Mouse (Mus musculus) lung, postnatal 36 days (tissue): Measurements from ENCODE around the gene Fam222a.

Source experiments
- DNase-seq: peaks from one replicate; pipeline ENCODE4 v3.0.0; 2022; ENCODE audit warnings: mixed read lengths

Gene Fam222a

DNA sequence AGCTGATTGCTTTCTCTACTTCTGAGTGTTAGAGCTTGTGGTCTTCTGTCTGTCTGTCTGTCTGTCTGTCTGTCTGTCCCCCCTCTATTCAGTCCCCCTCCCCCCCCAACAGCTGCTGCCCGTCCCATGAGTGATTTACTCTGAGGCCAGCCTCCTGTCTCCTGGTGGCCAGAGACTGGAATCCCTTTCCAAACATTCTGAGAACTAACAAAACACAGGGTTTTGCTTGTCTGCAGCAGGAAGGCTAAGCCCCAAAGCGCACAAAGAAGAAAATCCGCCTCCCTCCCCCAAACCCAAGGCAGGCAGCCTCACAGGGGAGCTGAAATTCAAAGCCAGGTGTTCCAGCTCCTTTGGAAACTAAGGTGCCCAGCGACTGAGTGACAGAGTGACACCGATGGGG lies 17.9 kb downstream of the Fam222a start:
- DNase-seq, result no peak

DNA sequence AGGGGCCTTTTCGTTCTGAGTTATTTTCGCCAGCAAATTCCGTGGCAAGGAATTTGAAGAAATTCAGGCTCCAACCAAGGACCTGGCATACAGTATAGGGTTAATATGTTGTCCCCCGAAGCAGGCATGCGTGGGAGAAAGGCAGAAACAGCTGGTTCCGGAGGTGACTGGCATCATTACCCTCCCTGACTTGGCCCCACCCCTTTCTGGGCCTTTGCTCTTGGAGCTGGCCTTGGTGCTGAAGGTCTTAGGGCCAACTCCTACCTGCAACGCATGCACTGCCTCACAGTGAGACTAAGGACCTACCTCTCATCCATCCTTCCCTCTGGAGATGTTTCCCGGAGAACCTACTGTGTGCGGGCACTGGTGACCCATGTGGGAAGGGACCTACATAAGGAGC lies 20.1 kb downstream of the Fam222a start:
- peak; percentile 81 for DNase-seq

DNA sequence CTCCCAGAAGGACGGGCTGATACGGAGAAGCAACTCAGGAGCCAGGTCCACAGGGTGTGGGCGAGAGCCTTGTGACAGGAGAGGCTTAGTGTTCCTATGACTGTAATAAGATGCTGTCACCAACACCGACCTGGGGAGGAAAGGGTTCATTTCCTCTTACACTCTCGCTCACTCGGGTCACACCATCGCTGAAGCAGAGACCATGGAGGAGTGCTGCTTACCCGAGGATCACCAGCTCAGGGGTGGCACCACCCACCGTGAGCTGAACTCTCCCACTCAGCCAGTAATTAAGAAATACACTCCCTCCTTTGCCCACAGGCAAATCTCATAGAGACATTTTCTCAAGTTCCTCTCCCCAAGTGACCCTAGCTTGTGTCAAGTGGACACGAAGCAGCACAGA lies 20.6 kb downstream of the Fam222a start:
- no peak for DNase-seq

DNA sequence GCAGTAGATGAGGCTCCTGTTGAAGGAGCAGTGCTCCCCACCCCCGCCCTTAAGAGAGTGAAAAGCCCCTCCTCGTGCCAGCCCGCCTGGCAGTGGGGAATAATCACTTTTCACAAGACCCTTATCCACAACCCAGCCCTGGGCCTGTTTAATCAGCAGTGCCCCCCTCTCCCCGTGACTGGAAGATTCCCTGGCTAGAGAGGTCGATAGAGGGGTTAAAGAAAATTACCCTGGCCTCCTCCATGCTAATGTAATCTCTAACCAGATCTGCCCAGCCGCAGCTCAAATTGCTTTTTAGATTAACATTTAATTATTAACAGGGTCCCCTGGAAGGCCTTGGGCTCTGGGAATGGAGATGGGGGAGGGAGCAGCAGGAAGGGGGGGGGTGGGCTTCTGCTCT lies 21.2 kb downstream of the Fam222a start:
- DNase-seq, result no peak

DNA sequence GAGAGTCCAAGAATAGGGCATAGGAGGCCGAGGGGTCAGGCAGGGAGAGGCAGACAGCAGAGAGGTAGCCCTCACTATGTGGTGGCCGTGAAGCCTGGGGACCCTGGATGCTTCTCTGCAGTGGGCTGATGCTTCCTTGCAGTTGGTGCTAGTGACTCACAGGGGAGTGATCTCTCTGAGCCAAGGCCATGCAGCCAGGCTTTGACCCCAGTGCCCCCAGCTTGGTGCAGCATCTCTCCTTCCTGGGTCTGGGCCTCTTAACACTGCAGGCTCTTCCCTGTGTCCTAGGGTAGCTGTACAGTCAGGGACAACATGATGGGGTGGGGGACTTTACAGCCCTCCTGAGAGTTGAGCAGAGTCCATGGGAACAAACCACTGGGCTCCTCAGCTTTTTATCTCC lies 21.6 kb downstream of the Fam222a start:
- DNase-seq, result no peak

DNA sequence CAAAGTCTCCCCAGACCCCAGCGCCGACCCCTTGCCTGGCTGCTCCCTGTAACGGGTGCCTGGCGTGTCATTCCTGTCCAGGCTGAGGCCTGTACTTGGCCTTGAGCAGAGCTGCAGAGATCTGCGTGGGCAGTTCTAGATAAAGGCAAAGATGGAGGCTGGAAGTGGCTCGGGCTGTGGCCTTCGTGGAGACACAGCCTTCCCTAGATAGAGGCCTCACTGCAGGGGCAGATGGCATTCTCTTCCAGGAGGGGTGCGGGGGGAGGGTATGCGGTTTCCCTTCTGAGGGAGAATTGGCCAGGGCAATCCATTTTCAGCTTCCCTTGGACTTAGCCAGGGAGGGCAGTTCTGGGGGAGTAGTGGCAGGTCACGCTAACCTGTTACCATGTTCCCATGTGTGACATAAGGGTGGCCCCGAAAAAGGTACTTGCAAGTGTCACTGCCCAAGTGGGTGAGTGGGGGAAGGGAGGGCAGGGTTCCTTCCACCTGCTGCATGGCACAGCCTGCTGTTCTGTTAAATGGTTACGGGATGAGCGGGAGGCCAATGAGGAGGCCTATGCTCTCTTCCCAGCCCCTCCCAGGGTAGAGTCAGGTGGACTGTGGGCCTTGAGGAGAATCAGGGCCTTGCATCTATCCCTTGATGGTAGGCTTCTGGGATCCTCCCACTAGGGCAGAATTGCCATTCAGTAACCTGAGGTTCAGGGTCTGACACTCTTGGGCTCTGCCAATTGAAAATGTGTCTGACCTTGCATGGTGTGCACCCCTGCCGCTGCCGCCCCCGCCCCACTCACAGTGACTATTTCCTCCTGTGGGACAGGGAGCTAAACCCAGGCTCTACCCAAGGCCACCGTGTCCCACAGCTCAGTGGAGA lies 22.5 kb downstream of the Fam222a start:
- no peak for DNase-seq

DNA sequence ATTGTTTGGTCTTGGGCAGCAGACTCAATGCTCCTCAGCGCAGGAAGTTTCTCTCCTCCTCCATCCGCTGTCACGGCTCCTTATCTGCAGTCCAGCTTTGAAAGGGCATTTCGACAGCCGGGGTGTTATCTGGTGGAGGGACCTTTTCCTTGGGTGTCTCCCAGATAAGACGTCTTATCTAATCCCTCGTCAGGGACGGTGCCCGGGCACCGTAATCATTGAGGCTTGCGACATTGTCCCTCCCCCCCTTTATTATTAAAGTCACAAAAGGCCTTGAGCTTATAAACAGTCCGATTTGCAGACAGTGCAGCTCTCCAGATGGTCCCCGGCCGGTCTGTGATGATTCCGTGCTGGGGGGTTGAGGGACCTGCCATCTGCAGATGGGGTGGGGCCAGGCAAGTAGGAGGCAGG lies 23.3 kb downstream of the Fam222a start:
- no peak for DNase-seq

DNA sequence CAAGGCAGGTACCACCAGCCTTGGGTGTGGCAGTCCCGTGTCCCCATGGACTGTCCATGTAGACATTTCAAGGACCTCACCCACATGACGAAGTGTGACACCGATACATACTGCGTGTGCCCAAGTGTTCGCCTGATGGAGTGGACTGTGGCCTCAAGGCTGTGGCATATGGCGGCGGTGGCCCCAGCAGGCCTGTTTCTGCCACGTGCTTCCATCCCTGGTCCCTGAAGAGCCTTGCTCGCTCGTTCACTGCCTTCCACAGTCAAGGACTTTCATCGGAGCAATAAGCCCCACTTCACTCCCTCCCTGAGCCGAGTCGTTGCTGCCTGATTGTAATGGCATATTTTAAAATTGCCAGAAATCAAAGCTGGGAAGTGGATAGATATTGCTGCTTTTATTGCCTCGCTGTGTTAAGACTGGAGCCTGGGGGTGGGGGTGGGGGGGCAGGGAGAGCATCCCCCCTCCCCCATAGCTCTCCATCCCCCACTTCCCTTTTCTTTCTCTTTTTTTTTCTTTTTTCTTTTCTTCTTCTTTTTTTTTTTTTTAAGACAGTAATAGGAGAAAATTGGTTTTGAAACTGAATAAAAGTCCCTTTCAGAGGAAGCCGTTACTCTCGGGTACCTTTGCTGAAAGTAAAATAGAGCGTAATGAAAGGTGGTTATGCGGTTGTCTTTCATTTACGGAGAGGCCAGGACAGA lies 24.8 kb downstream of the Fam222a start:
- DNase-seq, result no peak

DNA sequence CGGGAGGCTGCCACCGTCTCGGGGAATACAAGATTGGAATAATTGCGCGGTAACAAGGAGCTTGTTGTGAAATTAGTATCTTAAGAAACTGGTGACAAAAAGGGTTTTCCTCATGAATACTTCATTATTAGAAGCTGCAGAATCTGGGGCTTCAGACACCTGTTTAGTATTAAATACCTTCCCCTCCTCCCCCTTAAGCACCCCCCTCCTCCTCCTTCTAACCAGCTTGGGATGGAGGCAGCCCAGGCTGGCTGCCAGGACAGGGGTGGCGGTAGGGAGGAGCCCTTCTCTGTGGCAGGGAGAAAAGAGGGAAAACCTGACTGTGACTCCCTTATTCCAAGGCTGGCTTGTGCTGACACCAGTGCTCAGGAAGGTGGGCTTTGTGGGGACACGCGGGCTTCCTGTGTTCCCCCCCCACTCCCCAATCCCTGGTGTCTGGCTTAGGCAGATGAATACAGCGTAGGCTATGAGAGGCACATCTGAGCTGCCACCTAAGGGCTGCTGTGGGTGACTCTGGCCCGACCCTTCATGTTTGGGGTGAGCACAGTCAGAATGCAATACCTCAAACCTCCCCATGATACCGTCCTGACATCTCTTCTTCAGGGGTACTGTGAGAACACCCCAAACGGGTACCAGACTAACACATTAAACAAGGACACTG lies 25.5 kb downstream of the Fam222a start:
- DNase-seq, result no peak

DNA sequence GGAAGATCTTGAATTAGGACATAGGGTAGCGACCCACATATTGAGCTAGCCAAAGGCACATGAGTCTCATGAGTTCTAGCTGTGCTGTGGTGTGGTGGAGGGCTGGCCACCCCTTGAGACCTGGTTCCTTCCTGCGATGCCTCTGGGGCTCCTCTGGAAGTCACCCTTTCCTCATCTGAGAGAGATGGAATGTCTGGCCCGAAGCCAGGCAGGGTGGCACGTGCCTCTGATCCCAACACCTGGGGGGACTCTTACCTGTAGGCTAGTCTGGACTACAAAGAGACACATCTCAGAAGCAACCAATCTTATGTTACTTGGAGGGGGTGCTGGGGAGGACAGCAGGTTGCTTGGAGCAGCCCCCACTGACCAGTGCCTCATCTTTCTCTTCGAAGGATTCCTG lies 26.1 kb downstream of the Fam222a start:
- no peak for DNase-seq

DNA sequence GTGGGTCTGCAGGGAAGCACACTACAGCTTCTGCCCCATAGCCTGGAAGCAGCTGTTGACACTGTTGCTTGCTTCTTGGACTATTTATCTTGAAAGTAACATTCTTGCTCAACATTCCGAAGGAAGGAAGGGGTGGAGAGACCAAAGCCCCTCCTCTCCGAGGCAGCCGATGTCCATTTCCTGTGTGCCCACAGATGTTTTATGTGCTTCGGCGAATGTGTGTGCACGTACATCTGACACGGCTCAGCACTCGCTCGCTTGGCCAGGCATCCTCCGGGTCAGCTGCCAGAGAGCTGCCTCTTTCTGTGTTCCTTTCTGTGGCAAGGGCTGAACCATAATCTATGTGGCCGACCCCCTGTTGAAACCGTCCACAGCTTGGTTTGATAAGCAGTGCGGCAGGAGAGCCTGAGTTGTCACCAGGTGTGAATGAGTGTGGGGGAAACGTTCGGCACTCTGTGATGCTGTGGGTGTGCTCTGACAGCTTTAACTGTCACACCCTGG lies 27.0 kb downstream of the Fam222a start:
- DNase-seq, result peak; percentile 76

DNA sequence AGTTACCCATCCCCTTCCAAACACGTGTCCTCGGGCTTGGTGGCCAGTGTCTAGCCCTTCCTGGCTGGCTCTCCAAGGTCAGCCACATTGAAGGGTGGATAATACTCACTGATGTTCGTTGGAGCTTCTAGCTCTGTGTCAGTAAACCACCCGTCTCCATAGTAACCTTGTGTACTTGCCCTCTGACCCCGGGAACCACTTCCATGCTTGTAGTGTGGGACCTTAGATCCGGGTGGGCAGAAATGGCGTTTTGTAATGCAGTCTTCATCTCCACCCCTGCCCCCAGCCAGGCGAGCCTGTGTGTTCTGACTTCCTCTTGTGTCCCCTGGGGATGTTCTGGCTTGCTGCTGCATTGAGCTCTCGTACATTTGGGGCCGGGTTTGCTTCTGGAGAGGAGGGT lies 28.8 kb downstream of the Fam222a start:
- DNase-seq, result peak; percentile 60

DNA sequence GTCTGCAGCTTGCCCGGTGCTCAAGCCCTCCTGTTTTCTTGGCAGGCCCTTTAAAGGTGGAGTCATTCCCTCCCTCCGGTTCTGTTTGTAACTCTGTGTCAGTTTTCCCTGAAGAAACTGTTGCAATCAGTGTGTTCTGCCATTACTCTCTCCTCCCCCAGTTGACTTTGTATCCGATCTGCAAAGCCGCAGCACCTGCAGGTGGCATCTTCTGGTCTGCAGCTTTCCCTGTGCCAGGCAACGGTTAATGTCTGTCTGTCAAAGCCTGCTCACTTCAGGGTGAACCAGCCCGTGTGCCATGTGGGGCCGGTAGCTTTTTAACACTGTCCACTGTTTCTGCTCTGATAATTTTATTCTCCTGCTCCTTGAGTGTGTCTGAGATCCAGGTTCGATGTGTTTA lies 29.4 kb downstream of the Fam222a start:
- no peak for DNase-seq

DNA sequence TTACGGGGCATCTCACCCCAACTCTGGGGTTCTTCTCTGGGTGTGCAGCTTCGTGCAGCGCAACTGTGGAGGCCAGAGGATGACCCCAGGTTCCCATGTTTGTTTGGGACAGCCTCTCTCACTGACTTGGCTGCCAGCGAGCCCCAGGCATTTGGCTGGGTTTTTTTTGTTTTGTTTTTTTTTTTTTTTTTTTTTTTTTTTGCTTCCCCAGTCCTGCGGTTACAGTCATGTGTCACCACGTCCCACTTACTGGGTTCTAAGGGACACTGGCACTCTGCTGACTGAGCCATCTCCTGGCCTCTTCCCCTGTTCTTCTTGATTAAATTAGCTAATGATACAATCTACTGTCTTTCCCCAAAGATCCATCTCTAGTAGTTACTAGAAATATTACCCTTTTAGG lies 29.8 kb downstream of the Fam222a start:
- no peak for DNase-seq

DNA sequence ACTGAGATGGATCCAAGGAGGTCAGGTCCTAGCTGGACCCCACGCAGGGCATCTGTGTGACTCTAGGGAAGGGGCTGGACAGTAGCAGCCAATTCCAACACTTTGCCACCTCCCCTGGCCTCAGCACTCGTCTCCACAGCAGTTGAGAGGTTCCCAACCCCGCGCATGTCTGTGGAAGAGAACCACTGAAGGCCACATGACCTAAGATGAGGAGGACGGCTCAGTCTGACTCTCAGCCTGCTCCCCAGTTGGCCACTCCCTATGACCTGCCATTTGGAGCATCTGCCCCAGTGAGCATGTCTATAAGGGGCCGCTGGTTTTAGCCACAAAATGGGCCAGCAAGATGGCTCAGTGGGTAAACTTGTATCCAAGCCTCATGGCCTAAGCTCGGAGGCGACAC lies 34.2 kb downstream of the Fam222a start:
- no peak for DNase-seq

DNA sequence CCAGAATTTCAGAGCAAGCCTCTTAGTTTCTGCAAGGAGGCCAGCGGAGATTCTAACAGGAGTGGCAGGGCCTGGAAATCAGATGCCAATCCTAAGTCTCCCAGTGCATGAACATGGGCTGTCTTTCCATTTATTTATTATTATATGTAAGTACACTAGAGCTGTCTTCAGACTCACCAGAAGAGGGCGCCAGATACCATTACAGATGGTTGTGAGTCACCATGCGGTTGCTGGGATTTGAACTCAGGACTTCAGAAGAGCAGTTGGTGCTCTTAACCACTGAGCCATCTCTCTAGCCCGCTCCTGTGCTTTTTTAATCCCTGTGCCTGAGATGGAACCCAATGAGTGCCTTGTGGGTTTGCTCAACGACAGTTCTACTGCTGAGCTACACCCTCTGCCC lies 36.2 kb downstream of the Fam222a start:
- no peak for DNase-seq

DNA sequence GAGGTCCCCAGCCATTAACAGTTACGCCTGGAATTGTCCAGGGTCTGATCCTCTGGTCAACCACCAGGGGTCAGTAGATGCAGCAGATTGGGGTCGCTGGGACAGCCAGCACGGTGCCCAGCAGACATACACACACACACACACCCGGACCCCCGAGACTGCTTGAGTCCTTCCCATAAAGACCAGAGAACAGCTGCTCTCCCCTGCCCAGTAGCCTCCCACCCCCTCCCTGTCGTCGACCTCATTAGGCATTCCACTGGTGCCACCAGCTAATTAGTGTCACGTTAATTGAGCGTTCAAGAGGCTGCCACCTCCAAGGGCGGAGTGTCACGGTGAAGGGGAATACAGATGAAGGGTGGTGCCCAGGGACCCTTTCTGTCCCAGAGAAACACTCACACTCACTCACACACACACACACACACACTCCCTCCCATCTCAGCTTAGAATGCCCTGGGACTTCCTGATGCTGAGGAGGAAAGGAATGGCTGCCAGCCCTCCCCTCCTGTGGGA lies 37.0 kb downstream of the Fam222a start:
- DNase-seq, result no peak

DNA sequence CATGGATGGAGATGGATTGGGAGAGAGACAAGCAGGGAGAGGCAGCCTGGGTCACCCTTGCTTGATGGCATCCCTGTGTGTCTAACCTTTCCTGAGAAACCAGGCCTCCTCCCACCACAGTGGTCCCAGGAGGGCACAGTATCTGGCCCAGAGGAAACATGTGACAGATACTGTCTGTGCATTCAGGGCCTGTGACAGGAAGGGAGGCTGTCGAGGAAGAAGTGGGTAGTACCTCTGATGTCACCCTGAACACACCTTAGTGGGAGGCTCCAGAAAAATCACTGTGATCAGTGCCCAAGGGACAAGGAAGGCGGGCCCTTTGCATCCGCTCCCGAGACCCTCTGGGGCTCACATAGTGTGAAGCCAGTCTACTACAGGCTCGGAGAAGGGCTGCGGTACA lies 38.2 kb downstream of the Fam222a start:
- DNase-seq, result no peak

DNA sequence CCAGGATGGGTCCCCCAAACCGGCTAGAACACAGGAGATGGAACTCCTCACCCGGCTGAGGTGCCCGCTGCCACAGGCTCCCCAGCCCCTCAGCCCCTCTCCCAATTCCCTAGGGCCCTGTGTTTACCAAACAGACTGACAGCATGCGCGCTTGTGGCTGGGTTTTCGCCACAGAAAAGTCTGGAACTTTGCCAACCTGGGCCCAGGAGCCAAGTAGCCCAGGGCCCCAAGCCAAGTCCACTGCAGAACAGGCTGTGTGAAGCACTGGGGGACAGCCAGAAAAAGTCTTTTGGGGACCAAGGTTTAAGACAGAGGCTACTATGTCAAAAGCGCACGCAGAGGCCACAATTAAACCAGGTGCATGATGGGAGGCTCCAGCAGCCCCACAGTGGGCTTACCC lies 39.8 kb downstream of the Fam222a start:
- peak; percentile 83 for DNase-seq

DNA sequence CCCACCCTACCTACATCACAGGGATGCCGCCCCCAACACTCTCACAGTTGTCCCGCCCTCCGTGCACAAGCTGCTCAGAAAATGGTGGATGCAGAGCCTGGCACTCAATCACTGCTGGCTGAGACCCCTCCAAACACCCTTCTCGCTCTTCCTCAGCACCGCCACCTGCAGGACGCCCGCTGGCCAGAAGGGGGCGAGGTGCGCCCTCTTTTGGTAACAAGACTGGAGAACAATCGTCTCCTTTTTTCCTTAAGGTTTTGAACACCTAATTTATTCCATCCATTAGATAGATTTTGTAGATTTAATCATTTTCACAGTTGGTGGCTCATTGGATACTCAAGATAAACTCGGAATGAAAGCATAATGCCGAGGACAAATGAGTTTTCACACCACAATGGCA lies 40.7 kb downstream of the Fam222a start:
- DNase-seq, result peak; percentile 85

DNA sequence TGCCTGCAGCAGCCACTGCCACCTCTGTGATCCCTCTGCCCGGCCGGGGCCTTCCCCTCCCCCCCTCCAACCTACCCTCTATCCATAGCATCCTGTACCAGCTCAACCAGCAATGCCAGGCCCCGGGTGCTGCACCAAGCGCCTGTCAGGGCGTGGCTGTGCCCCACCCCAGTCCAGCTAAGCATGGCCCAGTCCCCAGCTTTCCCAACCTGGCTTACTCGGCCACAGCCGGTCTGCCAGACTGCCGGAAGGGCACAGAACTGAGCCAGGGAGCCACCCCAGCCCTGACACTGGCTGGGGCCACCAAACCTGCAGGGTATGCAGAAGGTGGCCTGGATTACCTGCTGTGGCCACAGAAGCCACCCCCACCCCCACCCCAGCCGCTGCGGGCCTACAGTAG lies 43.4 kb downstream of the Fam222a start:
- no peak for DNase-seq

DNA sequence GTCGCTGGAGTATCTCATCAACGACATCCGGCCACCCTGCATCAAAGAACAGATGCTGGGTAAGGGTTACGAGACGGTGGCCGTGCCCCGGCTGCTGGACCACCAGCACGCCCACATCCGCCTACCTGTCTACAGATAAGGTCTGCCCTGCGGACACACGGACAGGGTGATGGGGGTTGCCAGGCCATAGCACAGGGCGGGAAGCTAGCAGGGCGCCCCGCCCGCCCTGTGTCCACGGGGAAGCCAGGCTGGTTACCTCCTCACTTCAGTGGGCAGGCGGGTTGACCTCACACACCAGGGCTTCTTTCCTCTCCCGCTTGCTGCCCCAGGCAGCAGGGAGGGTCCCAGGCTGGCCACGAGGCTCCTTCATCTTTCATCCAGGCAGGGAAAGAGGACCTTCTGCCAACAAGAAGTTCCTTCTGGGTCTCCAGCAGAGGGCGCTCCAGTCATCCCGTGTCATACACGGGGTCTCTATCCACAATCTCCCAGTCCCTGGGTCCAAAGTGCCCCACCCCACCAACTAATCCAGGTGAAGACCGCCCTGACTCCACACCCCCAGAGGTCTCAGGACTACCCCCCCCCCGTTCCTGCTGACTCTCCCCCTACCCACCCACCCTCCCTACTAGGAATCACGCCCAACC lies 44.3 kb downstream of the Fam222a start:
- no peak for DNase-seq

DNA sequence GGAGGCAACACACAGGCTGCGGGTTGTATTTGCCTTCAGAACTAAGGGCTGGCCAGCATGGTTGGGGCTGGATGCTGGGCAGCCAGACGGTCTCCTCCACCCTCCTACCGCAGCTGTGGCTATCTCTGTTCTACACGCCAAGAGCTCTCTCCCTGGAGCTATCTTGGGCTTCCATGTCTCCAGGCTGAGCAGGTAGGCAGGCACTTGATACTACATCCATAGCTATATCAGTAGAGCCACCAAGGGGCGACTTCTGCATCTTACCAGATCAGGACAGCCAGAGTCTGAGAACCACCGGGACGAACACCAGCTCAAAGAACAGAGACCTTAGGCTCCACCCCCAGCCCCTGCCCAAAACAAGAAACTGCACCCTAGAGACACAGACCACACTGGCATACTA lies 47.0 kb downstream of the Fam222a start:
- DNase-seq, result no peak
